Mouse (Mus musculus) heart, embryonic 14.5 days (tissue): ENCODE results near the gene Hacd2. TPM values are rescaled to one million over a fixed set of nuclear protein-coding genes. Genes with fewer than 3 reads are reported as not detected.

ENCODE experiments used
- ATAC-seq: fragments of 200-750 bp; cut with Nextera tagmentation; 2 replicates; pipeline ENCODE4 v1.8.0; 2017; ENCODE audit warnings: low read depth, moderate TSS enrichment; ENCODE audit not compliant: insufficient number of reproducible peaks, insufficient read depth, low FRiP score
- H3K27ac ChIP-seq, 2 experiments: fragments of 200-500 bp in 1 of 2; fragments of 300-500 bp in 1 of 2; sonication (generic) in 1 of 2; replicated peaks in 1 of 2; 2 replicates each; pipeline ENCODE4 v1.5.1; 2012 to 2014; ENCODE audit warnings: low read depth in 2 of 2, low read length in 2 of 2, control low read depth in 1 of 2, mild to moderate bottlenecking in 1 of 2, mixed read lengths in 1 of 2; ENCODE audit not compliant: control insufficient read depth in 1 of 2, insufficient read depth in 1 of 2
- H3K27me3 ChIP-seq: fragments of 300-500 bp; sonication (generic); 2 replicates; pipeline ENCODE4 v1.6.1; 2014; ENCODE audit warnings: mild to moderate bottlenecking, low read length, control low read depth; ENCODE audit not compliant: control insufficient read depth, insufficient read depth
- H3K36me3 ChIP-seq: fragments of 300-500 bp; sonication (generic); 2 replicates; pipeline ENCODE4 v1.6.1; 2014; ENCODE audit warnings: mild to moderate bottlenecking, control low read depth, low read length, mixed read lengths; ENCODE audit not compliant: control insufficient read depth, insufficient read depth
- H3K4me1 ChIP-seq, 2 experiments: fragments of 200-500 bp in 1 of 2; fragments of 300-500 bp in 1 of 2; sonication (generic) in 1 of 2; 2 replicates each; pipeline ENCODE4 v1.6.1; 2012 to 2014; ENCODE audit warnings: low read length in 2 of 2, control low read depth in 1 of 2, mixed read lengths in 1 of 2; ENCODE audit not compliant: control insufficient read depth in 2 of 2, insufficient read depth in 2 of 2
- H3K4me2 ChIP-seq: fragments of 300-500 bp; sonication (generic); 2 replicates; pipeline ENCODE4 v1.6.1; 2014; ENCODE audit warnings: mild to moderate bottlenecking, low read length
- H3K4me3 ChIP-seq, 2 experiments: fragments of 200-500 bp in 1 of 2; fragments of 300-500 bp in 1 of 2; sonication (generic) in 1 of 2; 2 replicates each; pipeline ENCODE4 v1.5.1; 2012 to 2014; ENCODE audit warnings: low read length in 2 of 2, mild to moderate bottlenecking in 2 of 2, control low read depth in 1 of 2, low read depth in 1 of 2, moderate library complexity in 1 of 2; ENCODE audit not compliant: control insufficient read depth in 1 of 2, insufficient read depth in 1 of 2
- H3K9ac ChIP-seq: fragments of 300-500 bp; sonication (generic); 2 replicates; pipeline ENCODE4 v1.6.1; 2014; ENCODE audit warnings: mild to moderate bottlenecking, low read length
- H3K9me3 ChIP-seq: fragments of 300-500 bp; sonication (generic); 2 replicates; pipeline ENCODE4 v1.6.1; 2016; ENCODE audit warnings: low read length, control low read depth; ENCODE audit not compliant: control insufficient read depth
- WGBS: fragments of 180-500 bp; shearing (Covaris S2); extraction: QIAGEN DNeasy Blood & Tissue Kit; methylation state at CpG from one replicate; pipeline ENCODE4 v1.1.7; 2014; 5-methylcytosine and 5-hydroxymethylcytosine counted together
- polyA plus RNA-seq: library from polyadenylated mRNA; unstranded; fragments of >200 nt; fragmentation: Nextera tagmentation; extraction: Ambion mirVana; gene quantifications from 2 replicates; pipeline ENCODE4 v1.2.1, GENCODE M21; 2014

Hacd2 gene
- polyA plus RNA-seq, 1 experiment from 2014 or later: 32.9 TPM

DNA sequence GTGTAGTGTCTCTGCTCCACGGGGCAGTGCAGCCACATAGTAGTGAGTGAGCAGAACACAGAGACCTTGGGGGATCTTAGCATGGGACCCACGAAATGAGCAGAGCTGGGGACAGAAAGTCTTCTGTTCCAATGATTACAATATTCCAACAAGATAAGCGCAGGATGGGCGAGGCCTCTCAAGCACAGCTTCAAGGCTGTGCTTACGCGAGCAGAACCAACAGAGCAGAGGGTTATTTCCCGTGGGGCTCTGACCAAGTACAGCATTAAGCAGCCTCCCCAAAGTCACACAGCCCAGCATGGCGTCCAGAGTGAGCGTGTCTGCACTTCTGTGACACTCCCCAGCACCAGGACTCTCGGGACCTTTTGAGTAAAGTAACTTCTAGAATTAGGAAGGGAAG is 24.7 kb upstream of the Hacd2 start:
- H3K9me3 ChIP-seq: no peaks in the 10 kb centered on the region
- no peak overlapping the region for H3K9ac ChIP-seq
- 60% methylated on average over 10 of the region's 10 CpGs for WGBS
- no peak overlapping the region for H3K4me2 ChIP-seq
- ATAC-seq: no peak
- peaks cover 17 to 19% of the 10 kb centered on the region in 2 experiments for H3K4me1 ChIP-seq
- H3K27ac ChIP-seq: no peak overlapping the region
- H3K4me3 ChIP-seq: no peak overlapping the region
- no peaks in the 10 kb centered on the region for H3K27me3 ChIP-seq
- no peaks in the 10 kb centered on the region for H3K36me3 ChIP-seq

GRCm38 (mm10) chr16:34999016-34999415 is 23.2 kb upstream of the Hacd2 start:
- H3K4me2 ChIP-seq: no peak overlapping the region
- no peaks in the 10 kb centered on the region for H3K27me3 ChIP-seq
- no peak overlapping the region for H3K27ac ChIP-seq
- H3K9me3 ChIP-seq: no peaks in the 10 kb centered on the region
- H3K4me1 ChIP-seq: peaks cover 17 to 19% of the 10 kb centered on the region in 2 experiments
- ATAC-seq: no peak
- H3K36me3 ChIP-seq: no peaks in the 10 kb centered on the region
- 85% methylated on average over 3 of the region's 3 CpGs for WGBS
- H3K4me3 ChIP-seq: no peak overlapping the region
- H3K9ac ChIP-seq: no peak overlapping the region

- H3K4me2 ChIP-seq: peak overlapping the region; percentile 52
These were observed 22.2 kb upstream of the Hacd2 start for GRCm38 (mm10) chr16:34999986-35000385.

GRCm38 (mm10) chr16:35000923-35001560 is 21.2 kb upstream of the Hacd2 start:
- H3K27me3 ChIP-seq: no peaks in the 10 kb centered on the region
- H3K4me3 ChIP-seq: peak overlapping the region in 1 of 2 experiments; percentile 9; a peak in 1 of 4 replicates
- H3K4me2 ChIP-seq: peak overlapping the region; percentile 52
- no peaks in the 10 kb centered on the region for H3K9me3 ChIP-seq
- peaks cover 15 to 16% of the 10 kb centered on the region in 2 experiments for H3K4me1 ChIP-seq
- H3K36me3 ChIP-seq: no peaks in the 10 kb centered on the region
- H3K27ac ChIP-seq: no peak overlapping the region
- H3K9ac ChIP-seq: peak overlapping the region; percentile 51; the same call in 1 of the 2 replicates
- WGBS: 10% methylated on average over 10 of the region's 10 CpGs
- ATAC-seq: no peak

More at GRCm38 (mm10) chr16:34999986-35000385, 22.2 kb upstream of the Hacd2 start:
- Histone ChIP-seq H3K4me3 (no peak overlapping the region), H3K27me3 (no peaks in the 10 kb centered on the region), H3K4me1 (peaks cover 17 to 19% of the 10 kb centered on the region in 2 experiments), H3K9ac (no peak overlapping the region), H3K36me3 (no peaks in the 10 kb centered on the region), H3K9me3 (no peaks in the 10 kb centered on the region), H3K27ac (no peak overlapping the region)
- WGBS: 38% methylated on average over 11 of the region's 11 CpGs
- ATAC-seq: no peak

GRCm38 (mm10) chr16:35004356-35004755 is 17.9 kb upstream of the Hacd2 start:
- Histone ChIP-seq H3K9me3 (no peaks in the 10 kb centered on the region), H3K36me3 (no peaks in the 10 kb centered on the region), H3K4me3 (no peak overlapping the region), H3K4me2 (no peak overlapping the region), H3K27ac (no peak overlapping the region), H3K4me1 (peaks cover 4 to 7% of the 10 kb centered on the region in 2 experiments; a peak in 3 of 4 replicates), H3K9ac (no peak overlapping the region), H3K27me3 (peaks cover 1% of the 10 kb centered on the region; the same call in 1 of the 2 replicates)
- ATAC-seq: no peak
- WGBS: 61% methylated on average over 5 of the region's 5 CpGs

- no peak for ATAC-seq
- Histone ChIP-seq H3K27me3 (peaks cover 4% of the 10 kb centered on the region; the same call in 1 of the 2 replicates), H3K36me3 (no peaks in the 10 kb centered on the region), H3K9me3 (no peaks in the 10 kb centered on the region), H3K27ac (no peak overlapping the region), H3K4me2 (no peak overlapping the region), H3K9ac (no peak overlapping the region), H3K4me3 (no peak overlapping the region), H3K4me1 (peaks cover 4 to 7% of the 10 kb centered on the region in 2 experiments; a peak in 3 of 4 replicates)
- WGBS: 85% methylated on average over 2 of the region's 2 CpGs
These were observed 17.5 kb upstream of the Hacd2 start for GRCm38 (mm10) chr16:35004756-35005155.

- Histone ChIP-seq H3K9ac (no peak overlapping the region), H3K36me3 (no peaks in the 10 kb centered on the region), H3K27me3 (peaks cover 4% of the 10 kb centered on the region; the same call in 1 of the 2 replicates), H3K4me3 (no peak overlapping the region), H3K27ac (no peak overlapping the region), H3K4me1 (peaks cover 0 to under 1% of the 10 kb centered on the region in 2 experiments; a peak in 1 of 4 replicates), H3K4me2 (no peak overlapping the region), H3K9me3 (no peaks in the 10 kb centered on the region)
- WGBS: 87% methylated on average over 5 of the region's 5 CpGs
- ATAC-seq: no peak
These were observed 16.0 kb upstream of the Hacd2 start for GRCm38 (mm10) chr16:35006251-35006650.
